Mouse (Mus musculus): ENCODE measurements around the gene Hoxd11.

DNA sequence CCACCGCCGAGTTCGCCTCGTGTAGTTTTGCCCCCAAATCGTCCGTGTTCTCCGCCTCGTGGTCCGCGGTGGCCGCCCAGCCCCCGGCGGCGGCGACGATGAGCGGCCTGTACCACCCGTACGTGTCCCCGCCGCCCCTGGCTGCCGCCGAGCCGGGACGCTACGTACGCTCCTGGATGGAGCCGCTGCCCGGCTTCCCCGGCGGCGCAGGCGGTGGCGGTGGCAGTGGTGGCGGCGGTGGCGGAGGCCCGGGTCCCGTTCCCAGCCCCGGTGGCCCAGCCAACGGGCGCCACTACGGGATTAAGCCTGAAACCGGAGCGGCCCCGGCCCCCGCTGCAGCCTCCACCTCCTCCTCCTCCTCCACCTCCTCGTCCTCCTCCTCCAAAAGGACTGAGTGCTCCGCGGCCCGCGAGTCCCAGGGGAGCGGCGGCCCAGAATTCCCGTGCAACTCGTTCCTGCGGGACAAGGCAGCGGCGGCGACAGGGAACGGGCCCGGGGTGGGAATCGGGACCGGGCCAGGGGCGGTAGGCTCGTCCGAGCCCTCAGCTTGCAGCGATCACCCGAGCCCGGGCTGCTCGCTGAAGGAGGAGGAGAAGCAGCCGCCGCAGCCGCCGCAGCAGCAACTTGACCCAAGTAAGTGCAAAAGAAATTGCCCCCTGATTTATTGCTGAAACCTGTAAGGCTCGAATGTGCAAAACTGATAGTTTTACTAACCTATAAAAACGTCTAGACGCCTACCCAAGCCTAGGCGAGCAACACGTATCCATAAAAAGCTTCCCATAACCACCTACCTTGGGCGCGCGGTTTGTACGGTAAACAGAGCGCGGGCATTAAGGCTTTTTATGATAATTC is 19.1 kb downstream of the Hoxd11 start:
- TF ChIP-seq POLR2A (IDR thresholded peaks at IDR 0.05; ENCODE audit: control insufficient read depth, extremely low read depth, insufficient read depth, low read length, poor library complexity): no peak
- no peak for TF ChIP-seq CTCF (IDR thresholded peaks at IDR 0.05; ENCODE audit: borderline replicate concordance, control insufficient read depth, extremely low read depth, insufficient read depth, low read length, poor library complexity)
